Mouse (Mus musculus) erythroid progenitor cell, adult 5-6 weeks (primary cell): ENCODE results near the gene Shisa2. TPM values are rescaled to one million over a fixed set of nuclear protein-coding genes. Genes with fewer than 3 reads are reported as not detected.
"Not testable (repeated sequence)": the region's sequence is repeated elsewhere in the genome, so short reads cannot be mapped to it uniquely, and the experiment has no call there.

ENCODE experiments used
- ATAC-seq: replicated peaks from 2 replicates; pipeline ENCODE4 v1.8.0; 2016; ENCODE audit warnings: moderate number of reproducible peaks, mild to moderate bottlenecking, moderate TSS enrichment, inconsistent platforms; ENCODE audit not compliant: poor library complexity, low FRiP score, severe bottlenecking
- total RNA-seq, 2 experiments: library from RNA; stranded (forward) in 1 of 2; stranded (reverse) in 1 of 2; fragments of 150-400 nt in 1 of 2; fragments of 186-747, 209-891 nt in 1 of 2; gene quantifications; 2 replicates each; pipeline versions ENCODE4 v1.2.3 to v1.2.4; 2015 to 2017; ENCODE audit warnings: low replicate concordance in 2 of 2

Gene Shisa2
- total RNA-seq (2015; ENCODE audit: low replicate concordance) (not detected in 2 replicates), total RNA-seq (2017; ENCODE audit: low replicate concordance) (not detected in 2 replicates)

GRCm38 (mm10) chr14:59625158-59625805 is at the start of gene Shisa2:
Gene Shisa2 (plus strand): TSS chr14:59625308.
- no peak for ATAC-seq

DNA sequence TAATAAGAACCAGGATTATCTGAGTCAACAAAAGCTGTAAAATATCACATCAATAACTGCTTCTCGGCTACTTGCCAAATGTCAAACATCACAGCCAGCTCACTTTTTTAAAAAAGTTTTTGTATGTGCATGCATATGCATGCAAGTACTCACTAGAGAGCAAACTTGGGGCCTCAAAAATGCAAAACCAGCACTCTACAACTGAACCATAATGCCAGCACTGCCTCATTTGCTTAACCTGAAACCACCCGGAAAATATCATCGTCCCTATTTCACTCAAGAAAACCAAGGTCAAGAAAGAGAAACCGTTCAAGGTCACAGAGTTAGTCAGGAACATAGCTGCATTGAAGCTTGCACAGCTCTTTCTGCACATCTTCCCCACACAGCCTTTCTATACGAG is 48.7 kb upstream of the Shisa2 start:
- no peak for ATAC-seq

- no peak for ATAC-seq
Observed at GRCm38 (mm10) chr14:59590614-59591013, 34.5 kb upstream of the Shisa2 start.

- ATAC-seq, result no peak
Observed at GRCm38 (mm10) chr14:59591901-59592300, 33.2 kb upstream of the Shisa2 start.

DNA sequence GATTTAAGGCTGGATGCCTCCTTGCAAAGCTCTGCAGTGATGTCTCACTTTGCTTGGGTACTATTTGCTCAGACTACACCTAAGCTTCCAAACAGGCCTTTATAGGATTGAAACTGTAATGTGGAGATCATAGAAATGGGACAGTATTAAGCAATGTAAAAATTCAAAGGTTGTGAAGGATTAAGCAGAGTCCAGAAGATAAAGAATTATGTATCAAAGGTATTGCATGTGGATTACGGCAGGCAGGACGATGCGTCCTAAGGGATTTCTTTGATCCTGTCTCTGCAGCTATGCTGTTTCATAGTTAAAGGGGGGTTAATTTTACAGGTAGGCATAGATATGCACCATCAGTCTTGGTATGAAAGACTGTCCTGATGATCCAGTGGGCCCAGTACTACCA is 32.5 kb upstream of the Shisa2 start:
- ATAC-seq, result no peak

DNA sequence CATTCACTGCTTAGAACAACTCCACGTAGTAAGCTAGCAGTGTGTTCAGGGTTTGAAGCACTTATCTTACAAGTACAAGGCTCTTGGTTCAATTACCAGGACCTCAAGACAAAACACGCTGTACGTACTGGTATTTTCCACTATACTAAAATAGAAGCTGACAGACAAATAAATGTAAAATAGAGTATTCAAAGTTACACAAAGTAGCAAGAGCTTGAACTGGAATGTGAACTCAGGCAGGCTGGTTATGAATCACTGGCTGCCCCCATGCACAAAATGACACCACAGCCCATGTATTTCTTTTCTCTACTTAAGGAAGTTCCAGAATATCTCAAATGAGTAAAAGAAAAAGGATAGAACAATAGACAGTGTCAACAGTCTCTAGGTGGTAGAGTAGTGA is 30.1 kb upstream of the Shisa2 start:
- ATAC-seq, result no peak

- peak; percentile 92 for ATAC-seq
Observed at GRCm38 (mm10) chr14:59597398-59598259, 27.5 kb upstream of the Shisa2 start, which contains the start of gene Cdadc1. Gene Cdadc1 (minus strand): TSS chr14:59597959.

DNA sequence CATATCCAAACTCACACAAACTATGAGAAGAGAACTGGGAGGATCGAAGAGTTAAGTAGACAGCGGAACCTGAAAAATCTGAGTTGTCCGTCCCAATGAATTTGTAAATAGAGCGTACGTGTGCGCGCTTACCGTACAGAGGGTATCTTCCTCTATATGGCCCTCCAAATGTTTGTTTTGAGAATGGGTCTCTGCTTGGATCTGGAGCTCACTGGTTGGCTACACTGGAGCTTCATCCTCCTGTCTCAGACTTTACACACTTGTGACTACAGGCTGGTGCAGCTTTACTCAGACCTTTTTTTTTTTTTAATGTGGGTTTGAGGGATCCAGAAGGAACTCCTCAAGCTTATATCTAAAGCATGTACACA is 26.9 kb upstream of the Shisa2 start:
- ATAC-seq, result no peak; the same call in 1 of the 2 replicates

- ATAC-seq, result no peak
Observed at GRCm38 (mm10) chr14:59604002-59604645, 21.0 kb upstream of the Shisa2 start.

- ATAC-seq, result no peak
Observed at GRCm38 (mm10) chr14:59605671-59606353, 19.3 kb upstream of the Shisa2 start.

GRCm38 (mm10) chr14:59607021-59607420 is 18.1 kb upstream of the Shisa2 start:
- ATAC-seq, result no peak

- ATAC-seq, result no peak
Observed at GRCm38 (mm10) chr14:59612920-59613625, 12.0 kb upstream of the Shisa2 start.

DNA sequence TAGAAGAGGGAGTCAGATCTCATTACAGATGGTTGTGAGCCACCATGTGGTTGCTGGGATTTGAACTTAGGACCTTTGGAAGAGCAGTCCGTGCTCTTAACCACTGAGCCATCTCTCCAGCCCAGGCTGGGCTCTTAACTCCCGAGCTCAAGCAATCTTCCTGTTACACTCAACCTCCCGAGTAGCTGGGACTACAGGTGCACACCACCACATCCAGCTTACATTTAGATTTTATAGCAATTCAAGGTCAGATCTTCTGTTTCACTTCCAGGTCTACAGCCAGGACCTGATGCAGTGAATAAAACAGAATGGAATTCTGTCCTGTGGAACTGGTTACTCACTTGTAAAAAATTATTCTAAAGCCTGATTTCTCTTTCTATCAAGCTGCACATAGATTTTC is 11.0 kb upstream of the Shisa2 start:
- not testable (repeated sequence) for ATAC-seq

DNA sequence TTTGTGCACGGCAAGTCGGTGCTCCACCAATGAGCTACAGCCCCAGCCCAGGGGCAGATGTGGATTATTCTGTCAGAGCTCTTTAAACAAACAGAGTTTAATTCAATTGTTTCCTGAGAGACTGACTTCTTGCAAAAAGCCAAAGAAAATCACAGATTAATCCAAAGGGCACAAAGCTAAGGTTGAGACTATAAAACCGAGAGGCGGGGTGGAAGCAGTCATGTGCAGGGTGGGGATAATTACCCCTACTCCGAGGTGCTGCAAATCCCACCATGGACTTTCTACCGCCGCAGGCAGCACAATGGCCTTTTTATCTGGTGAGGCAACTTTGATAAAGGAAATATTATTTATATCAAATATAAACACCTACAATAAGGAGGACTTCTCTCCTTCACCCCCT is 8.3 kb upstream of the Shisa2 start:
- no peak for ATAC-seq

DNA sequence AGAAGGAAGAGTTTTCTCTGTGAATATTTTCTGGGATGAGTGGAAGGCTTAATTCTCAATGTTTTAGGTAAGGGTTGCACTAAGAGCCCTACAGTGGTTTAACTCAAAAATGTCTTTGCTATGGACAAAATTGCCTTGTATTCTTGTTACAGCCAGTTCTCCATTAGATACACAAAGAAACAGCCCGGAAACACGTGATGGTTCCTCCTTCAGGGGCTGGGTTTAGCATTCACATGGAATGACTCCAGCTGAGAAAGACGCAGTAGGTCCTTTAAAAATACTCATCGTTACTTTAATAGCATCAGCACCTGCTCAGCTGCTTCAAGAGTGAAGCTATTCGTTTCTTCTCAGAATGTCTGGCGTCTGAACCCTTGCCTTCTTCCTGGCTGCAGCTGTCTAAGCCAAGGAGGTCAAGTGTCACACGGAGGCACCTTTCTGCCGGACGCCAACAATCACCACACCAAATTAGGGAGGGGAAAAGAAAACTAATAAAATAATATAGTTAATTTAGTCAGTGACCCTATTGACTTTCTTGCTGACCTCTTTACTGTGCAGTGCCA is 702 bp upstream of the Shisa2 start:
- no peak for ATAC-seq

DNA sequence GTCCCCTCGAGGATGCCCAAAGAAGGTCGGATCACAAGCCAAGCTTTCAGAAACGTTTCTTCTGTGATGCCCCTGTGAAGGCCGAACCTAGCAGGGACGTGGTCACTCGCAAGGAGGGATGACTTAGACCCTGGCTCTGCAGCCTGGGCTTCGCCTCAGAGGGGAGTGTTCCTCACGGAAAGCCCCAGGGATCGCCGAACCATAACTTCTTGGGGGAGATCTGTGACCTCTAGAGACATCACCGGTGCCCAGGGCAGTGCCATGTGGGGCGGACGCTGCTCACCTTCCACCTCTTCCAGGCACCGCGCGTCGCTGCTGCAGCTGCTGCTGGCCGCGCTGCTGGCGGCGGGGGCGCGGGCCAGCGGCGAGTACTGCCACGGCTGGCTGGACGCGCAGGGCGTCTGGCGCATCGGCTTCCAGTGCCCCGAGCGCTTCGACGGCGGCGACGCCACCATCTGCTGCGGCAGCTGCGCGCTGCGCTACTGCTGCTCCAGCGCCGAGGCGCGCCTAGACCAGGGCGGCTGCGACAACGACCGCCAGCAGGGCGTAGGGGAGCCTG is 777 bp downstream of the Shisa2 start:
- ATAC-seq, result no peak

- ATAC-seq, result no peak
Observed at GRCm38 (mm10) chr14:59626711-59627110, 1.6 kb downstream of the Shisa2 start.

DNA sequence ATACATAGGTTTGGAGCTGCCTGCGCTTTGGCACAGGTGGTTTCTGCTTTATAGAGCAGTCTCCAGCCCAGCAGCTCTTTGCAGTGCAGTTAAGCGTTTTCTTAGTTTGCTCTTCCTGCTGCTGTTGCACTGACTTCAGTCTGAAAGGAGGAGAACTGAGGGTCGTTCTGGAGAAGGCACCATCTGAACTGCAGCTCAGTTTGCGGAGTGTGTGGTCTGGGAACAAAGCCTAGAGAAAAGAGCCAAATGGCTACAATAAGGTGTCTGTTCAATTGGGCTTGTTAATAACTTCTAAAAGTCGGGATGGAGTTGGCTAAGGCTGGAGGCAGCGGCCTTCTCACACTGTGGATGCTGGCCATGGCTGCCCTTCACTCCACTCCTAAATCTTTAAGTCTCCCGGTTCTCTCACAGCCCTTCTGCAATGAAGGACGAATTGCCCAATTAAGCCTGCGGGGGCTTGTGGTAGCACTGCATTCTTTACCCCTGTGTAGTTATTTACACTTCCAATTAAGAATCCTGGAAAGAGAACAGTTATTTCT is 2.1 kb downstream of the Shisa2 start:
- ATAC-seq, result no peak

- no peak for ATAC-seq
Observed at GRCm38 (mm10) chr14:59627823-59628222, 2.7 kb downstream of the Shisa2 start.
